Mouse (Mus musculus) MEL (cell line): Measurements from ENCODE around the gene Grip1. TPM values are rescaled to one million over a fixed set of nuclear protein-coding genes. Genes with fewer than 3 reads are reported as not detected.
"Not testable (repeated sequence)": the region's sequence is repeated elsewhere in the genome, so short reads cannot be mapped to it uniquely, and the experiment has no call there.

Source experiments
- DNase-seq: peaks from one replicate; pipeline ENCODE4 v3.0.0; 2011; ENCODE audit warnings: low read depth, low spot score
- H3K27ac ChIP-seq: 2 replicates; pipeline ENCODE4 v1.5.1; 2012; ENCODE audit warnings: low read depth, mild to moderate bottlenecking, control low read depth, low read length, moderate library complexity; ENCODE audit not compliant: control insufficient read depth
- H3K27me3 ChIP-seq, 2 experiments: fragments of 150-350 bp in 1 of 2; sonication (generic) in 1 of 2; 2 replicates each; pipeline ENCODE4 v1.6.1; 2012; ENCODE audit warnings: low read length in 2 of 2, mild to moderate bottlenecking in 2 of 2, improper control_type of control experiment in 1 of 2, moderate library complexity in 1 of 2; ENCODE audit not compliant: insufficient read depth in 2 of 2, control insufficient read depth in 1 of 2
- H3K36me3 ChIP-seq, 2 experiments: 2 replicates each; pipeline ENCODE4 v1.6.1; 2012 to 2014; ENCODE audit warnings: low read length in 2 of 2, improper control_type of control experiment in 1 of 2, inconsistent platforms in 1 of 2, mild to moderate bottlenecking in 1 of 2; ENCODE audit not compliant: insufficient read depth in 2 of 2, control insufficient read depth in 1 of 2
- H3K4me1 ChIP-seq, 2 experiments: fragments of 150-350 bp in 1 of 2; sonication (generic) in 1 of 2; 2 replicates each; pipeline ENCODE4 v1.6.1; 2012; ENCODE audit warnings: low read length in 2 of 2, improper control_type of control experiment in 1 of 2, mild to moderate bottlenecking in 1 of 2; ENCODE audit not compliant: insufficient read depth in 2 of 2, control insufficient read depth in 1 of 2
- H3K4me3 ChIP-seq, 2 experiments: fragments of 150-350 bp in 1 of 2; sonication (generic) in 1 of 2; 2 replicates each; pipeline ENCODE4 v1.5.1; 2012; ENCODE audit warnings: low read depth in 2 of 2, low read length in 2 of 2, mild to moderate bottlenecking in 2 of 2, moderate library complexity in 2 of 2, control low read depth in 1 of 2, improper control_type of control experiment in 1 of 2; ENCODE audit not compliant: control insufficient read depth in 1 of 2, insufficient read depth in 1 of 2
- H3K79me2 ChIP-seq: 2 replicates; pipeline ENCODE4 v1.6.1; 2012; ENCODE audit warnings: mild to moderate bottlenecking, low read length, moderate library complexity; ENCODE audit not compliant: control insufficient read depth, poor library complexity, insufficient read depth
- H3K9ac ChIP-seq: 2 replicates; pipeline ENCODE4 v1.6.1; 2012; ENCODE audit warnings: low read depth, mild to moderate bottlenecking, control low read depth, low read length, moderate library complexity; ENCODE audit not compliant: control insufficient read depth, poor library complexity, severe bottlenecking
- H3K9me3 ChIP-seq: fragments of 150-350 bp; sonication (generic); replicated peaks from 2 replicates; pipeline ENCODE4 v1.6.1; 2012; ENCODE audit warnings: mild to moderate bottlenecking, low read length, improper control_type of control experiment, moderate library complexity; ENCODE audit not compliant: insufficient read depth
- BHLHE40 ChIP-seq: IDR thresholded peaks from 2 replicates; pipeline ENCODE4 v1.6.1; 2012; ENCODE audit warnings: low read depth, mild to moderate bottlenecking, inconsistent platforms, low read length, improper control_type of control experiment, borderline replicate concordance
- ELF1 ChIP-seq: IDR thresholded peaks from 2 replicates; pipeline ENCODE4 v1.6.1; 2014; ENCODE audit warnings: low read depth, mild to moderate bottlenecking, inconsistent platforms, low read length, improper control_type of control experiment, moderate library complexity
- EP300 ChIP-seq, 2 experiments: IDR thresholded peaks; 2 replicates each; pipeline ENCODE4 v1.6.1; 2011; ENCODE audit warnings: improper control_type of control experiment in 2 of 2, low read length in 2 of 2, low read depth in 1 of 2, mild to moderate bottlenecking in 1 of 2
- HCFC1 ChIP-seq: IDR thresholded peaks from 2 replicates; pipeline ENCODE4 v1.6.1; 2012; ENCODE audit warnings: low read depth, mild to moderate bottlenecking, inconsistent platforms, low read length, improper control_type of control experiment, moderate library complexity
- KAT2A ChIP-seq: conservative IDR thresholded peaks from 2 replicates; pipeline ENCODE4 v1.6.1; 2012; ENCODE audit warnings: low read depth, low read length, improper control_type of control experiment, inconsistent platforms
- MAZ ChIP-seq: IDR thresholded peaks from 2 replicates; pipeline ENCODE4 v1.6.1; 2012; ENCODE audit warnings: low read depth, mild to moderate bottlenecking, inconsistent platforms, low read length, improper control_type of control experiment
- MYC ChIP-seq: IDR thresholded peaks from 2 replicates; pipeline ENCODE4 v1.6.1; 2011; ENCODE audit warnings: low read depth, mild to moderate bottlenecking, low read length, improper control_type of control experiment, moderate library complexity
- POLR2AphosphoS5 ChIP-seq: IDR thresholded peaks from 2 replicates; pipeline ENCODE4 v1.6.1; 2012; ENCODE audit warnings: low read depth, borderline replicate concordance, mild to moderate bottlenecking, inconsistent platforms, low read length, moderate library complexity, mixed read lengths
- TBP ChIP-seq: IDR thresholded peaks from 2 replicates; pipeline ENCODE4 v1.8.0; 2011; ENCODE audit warnings: low read depth, low read length, improper control_type of control experiment
- ZNF384 ChIP-seq: IDR thresholded peaks from 2 replicates; pipeline ENCODE4 v1.6.1; 2012; ENCODE audit warnings: low read depth, mild to moderate bottlenecking, inconsistent platforms, low read length, improper control_type of control experiment
- polyA plus RNA-seq, 2 experiments: library from polyadenylated mRNA; stranded (reverse) in 1 of 2; unstranded in 1 of 2; fragments of >175 nt in 1 of 2; fragments of >200 nt in 1 of 2; gene quantifications; 2 replicates each; pipeline versions ENCODE4 v1.2.1 to v1.2.4; 2012; ENCODE audit warnings: low replicate concordance in 2 of 2, low read depth in 1 of 2; ENCODE audit not compliant: insufficient read length in 2 of 2, insufficient read depth in 1 of 2, missing spikeins in 1 of 2
- total RNA-seq: library from RNA; depleted of rRNA; stranded (reverse); fragments of 300-350 nt; gene quantifications from 2 replicates; pipeline ENCODE4 v1.2.3, GENCODE M21; 2012

Gene Grip1
- total and polyA plus RNA-seq, 3 experiments: 0.04 TPM; not detected in 2

DNA sequence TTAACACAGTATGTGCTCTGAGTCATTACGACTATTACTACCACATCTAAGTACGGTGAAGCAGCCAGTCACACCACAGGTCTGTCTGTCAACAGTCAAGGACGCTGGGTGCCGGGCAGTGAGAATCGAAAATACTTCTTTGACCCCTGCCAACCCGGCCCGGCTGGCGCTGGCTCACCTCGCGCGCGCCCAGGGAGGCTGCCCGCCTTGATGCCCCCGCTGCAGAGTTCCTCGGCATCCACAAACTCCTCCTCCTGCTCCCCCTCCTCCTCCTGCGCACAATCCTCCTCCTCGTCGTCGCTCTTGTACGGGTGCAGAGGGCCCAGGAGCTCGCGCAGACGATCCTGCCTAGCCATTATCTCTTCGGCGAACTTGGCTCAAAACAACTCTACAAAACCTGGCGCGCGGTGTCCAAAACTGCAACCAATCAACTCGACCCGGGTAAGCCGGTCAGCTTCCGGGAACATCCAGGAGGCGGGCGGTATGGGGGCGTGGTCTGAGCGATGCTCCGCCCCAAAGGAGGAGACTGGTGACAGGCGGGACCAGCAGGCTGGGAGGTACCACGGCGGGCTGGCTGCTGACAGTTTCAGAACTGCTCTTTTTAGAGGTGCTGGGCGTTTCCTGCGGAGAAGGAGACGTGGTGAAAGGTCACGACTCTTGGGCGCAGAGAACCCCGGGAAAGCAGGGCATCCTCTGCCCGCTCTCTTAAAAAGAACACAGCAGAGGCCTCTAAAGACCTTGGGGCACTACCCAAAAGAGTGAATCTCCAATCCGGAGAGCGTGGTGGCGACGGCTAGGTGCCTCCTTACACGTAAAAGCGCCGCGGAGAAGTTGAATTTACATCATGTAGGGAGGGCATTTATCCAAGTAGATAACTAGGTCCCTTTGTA, 659.1 kb downstream of the Grip1 start, which contains the start of gene Helb (continued):
- TF ChIP-seq POLR2AphosphoS5 (no peak), MYC (0 out of 2 replicates have a peak, but pooled peaks have one; percentile 11), KAT2A (no peak)

DNA sequence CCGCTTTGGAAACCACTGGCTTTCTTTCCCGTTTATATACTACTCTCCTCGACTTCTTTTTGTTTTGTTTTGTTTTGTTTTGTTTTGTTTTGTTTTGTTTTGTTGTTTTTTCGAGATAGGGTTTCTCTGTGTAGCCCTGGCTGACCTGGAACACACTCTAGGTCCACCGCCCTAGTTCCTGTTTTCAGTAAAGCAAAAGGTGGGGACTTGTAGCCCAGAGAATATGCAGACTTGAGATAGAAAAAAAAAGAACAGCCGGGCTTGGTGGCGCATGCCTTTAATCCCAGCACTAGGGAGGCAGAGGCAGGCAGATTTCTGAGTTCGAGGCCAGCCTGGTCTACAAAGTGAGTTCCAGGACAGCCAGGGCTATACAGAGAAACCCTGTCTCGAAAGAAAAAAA, 659.9 kb downstream of the Grip1 start:
- not testable (repeated sequence) for H3K79me2 ChIP-seq, H3K9me3 ChIP-seq, H3K27me3 ChIP-seq, H3K4me1 ChIP-seq
- peak overlapping the region; percentile 79 for H3K9ac ChIP-seq
- peak overlapping the region; percentile 76 to 78 for H3K4me3 ChIP-seq
- DNase-seq: peak; percentile 83
- TF ChIP-seq TBP (peak; percentile 97), MAZ (0 out of 2 replicates have a peak, but pooled peaks have one; percentile 18), MYC (0 out of 2 replicates have a peak, but pooled peaks have one; percentile 5), ELF1 (peak; percentile 60; the same call in 1 of the 2 replicates), ZNF384 (peak; percentile 86), EP300 (IDR thresholded peaks at IDR 0.05; ENCODE audit: low read depth in 1 of 2, low read length in 2 of 2) (peak; percentile 23 to 29; a peak in 1 of 4 replicates)
- TF ChIP-seq, all 39 proteins: peak for 6; not testable (repeated sequence) for 33
- not testable (repeated sequence) for H3K36me3 ChIP-seq
- peak overlapping the region; percentile 92 for H3K27ac ChIP-seq

DNA sequence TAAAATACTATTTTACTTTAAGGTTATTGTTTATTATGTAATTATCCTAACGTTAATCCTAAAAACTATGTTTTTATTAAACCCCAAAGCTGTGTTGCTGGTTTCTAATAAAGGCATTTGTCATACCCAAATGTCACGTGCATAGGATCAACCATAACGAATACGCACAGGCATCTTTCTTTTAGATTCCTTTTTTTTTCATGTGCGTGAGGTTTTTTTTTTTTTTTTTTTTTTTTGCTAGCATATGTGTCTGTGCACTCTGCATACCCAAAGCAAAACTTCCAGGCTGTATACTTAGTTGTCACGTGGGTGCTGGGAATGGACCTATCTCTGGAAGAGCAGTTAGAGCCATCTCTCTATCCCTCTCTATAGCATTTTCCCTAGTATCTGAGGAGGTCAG, 660.4 kb downstream of the Grip1 start:
- Histone ChIP-seq H3K9ac (no peak overlapping the region), H3K9me3 (no peaks in the 10 kb centered on the region), H3K36me3 (peaks cover 2 to 3% of the 10 kb centered on the region in 2 experiments; a peak in 2 of 4 replicates), H3K4me3 (peak overlapping the region; percentile 76 to 78; a peak in 2 of 4 replicates), H3K4me1 (no peaks in the 10 kb centered on the region), H3K27me3 (no peaks in the 10 kb centered on the region; a peak in 1 of 4 replicates), H3K27ac (no peak overlapping the region; the same call in 1 of the 2 replicates), H3K79me2 (no peaks in the 10 kb centered on the region; the same call in 1 of the 2 replicates)
- TF ChIP-seq HCFC1 (no peak), ZNF384 (peak; percentile 67; the same call in 1 of the 2 replicates)
- no peak for DNase-seq

DNA sequence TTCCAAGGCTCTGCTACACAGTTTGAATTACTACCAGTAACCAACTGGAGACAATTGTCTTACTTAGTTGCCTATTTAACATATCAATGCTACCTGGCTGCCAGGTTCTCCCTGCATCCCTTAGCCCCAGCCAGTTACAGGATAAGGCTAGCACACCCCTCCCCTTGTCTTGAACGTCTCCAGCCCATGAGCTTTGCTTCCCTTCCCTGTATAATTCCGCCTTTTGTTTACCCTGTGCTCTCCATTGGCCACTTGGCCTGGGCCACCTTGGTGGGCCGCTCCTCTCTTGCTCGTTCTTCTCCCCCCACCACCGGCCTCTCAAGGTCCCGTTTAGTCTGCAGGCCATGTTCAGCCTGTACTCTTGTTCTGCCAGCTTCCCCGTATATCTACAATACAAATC, 660.9 kb downstream of the Grip1 start:
- no peak for DNase-seq
- Histone ChIP-seq H3K9ac (no peak overlapping the region), H3K79me2 (no peaks in the 10 kb centered on the region; the same call in 1 of the 2 replicates), H3K27me3 (no peaks in the 10 kb centered on the region; a peak in 1 of 4 replicates), H3K4me3 (no peak overlapping the region), H3K36me3 (peaks cover 2 to 3% of the 10 kb centered on the region in 2 experiments; a peak in 2 of 4 replicates), H3K27ac (no peak overlapping the region), H3K9me3 (no peaks in the 10 kb centered on the region), H3K4me1 (no peaks in the 10 kb centered on the region)
- TF ChIP-seq BHLHE40 (no peak), EP300 (IDR thresholded peaks at IDR 0.05; ENCODE audit: low read depth in 1 of 2, low read length in 2 of 2) (no peak)
